Mouse (Mus musculus) mouse trophoblast stem cell (cell line): Measurements from ENCODE around the gene Nsfl1c.
"Not testable (repeated sequence)": the region's sequence is repeated elsewhere in the genome, so short reads cannot be mapped to it uniquely, and the experiment has no call there.

Experiments used
- in situ Hi-C, 2 experiments: fragments of 300-500 bp; cut with MseI, MboI; formaldehyde crosslinking; loops; 2 replicates in 1 of 2; 3 replicates in 1 of 2; pipeline ENCODE4 v1.15.1; 2025

The Nsfl1c gene

DNA sequence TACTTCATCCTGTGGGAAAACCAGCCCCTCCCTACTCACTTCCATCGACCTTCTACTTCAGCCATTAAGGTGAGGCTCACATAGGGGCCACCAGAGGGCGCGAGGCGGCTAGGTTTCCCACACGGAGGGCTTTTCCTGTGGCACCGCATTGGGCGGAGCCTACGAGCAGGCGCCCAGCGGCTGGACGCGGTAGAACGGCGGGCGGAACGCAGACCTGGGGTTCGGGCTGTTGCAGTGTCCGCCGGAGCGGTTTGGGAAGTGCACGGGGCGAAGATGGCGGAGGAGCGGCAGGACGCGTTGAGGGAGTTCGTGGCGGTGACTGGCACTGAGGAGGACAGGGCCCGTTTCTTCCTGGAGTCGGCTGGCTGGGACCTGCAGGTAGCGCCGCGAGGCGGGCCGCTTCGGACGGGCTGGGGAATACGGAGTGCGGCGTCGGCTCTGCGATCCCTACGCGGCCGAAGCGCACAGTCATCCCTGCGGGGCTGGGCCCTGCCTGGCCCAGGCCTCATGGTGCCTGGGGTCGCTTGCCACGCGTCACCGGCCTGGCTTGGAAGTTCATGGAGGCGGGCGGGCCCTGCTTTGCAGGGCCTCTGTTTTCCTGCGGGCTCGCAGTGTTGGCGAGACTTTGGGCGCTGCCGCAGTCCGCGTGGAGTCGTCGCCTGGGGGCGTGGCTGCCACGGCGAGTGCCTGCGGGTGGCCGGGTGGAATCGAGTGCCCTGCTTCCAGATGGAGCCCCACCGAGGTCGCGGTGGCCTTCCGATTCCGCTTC lies at the start of gene Nsfl1c:
Gene Nsfl1c (plus strand): TSS at position 148 of the 769 bp plus-strand sequence.
- in situ Hi-C loops = no loop called here

- in situ Hi-C loops = not testable (repeated sequence)
Observed at GRCm38 (mm10) chr2:151476053-151476452, 17.9 kb upstream of the Nsfl1c start, which contains the start of gene 4921509C19Rik. 4921509C19Rik (minus strand) TSS chr2:151476153.

- in situ Hi-C loops = no loop called here
Observed at GRCm38 (mm10) chr2:151486496-151486895, 7.5 kb upstream of the Nsfl1c start.

DNA sequence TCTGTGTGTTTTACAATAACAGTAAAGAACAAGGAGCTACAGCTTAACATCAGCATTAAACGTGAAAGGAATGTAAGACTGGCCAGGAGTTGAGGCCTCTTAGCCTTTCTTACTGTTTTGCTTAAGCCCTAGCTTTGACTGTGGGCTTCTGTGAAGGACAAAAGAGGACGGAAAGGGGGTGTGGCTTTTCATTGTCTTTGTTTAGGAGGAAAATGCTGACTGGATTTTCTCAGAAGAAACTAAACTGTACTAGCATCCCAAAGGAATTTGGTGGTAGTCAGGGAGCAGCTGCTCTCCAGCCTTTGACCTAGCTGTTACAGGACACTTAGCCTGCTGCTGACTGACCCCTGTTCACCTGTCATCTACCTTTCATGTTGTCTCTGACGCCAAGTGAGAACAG lies 4.4 kb downstream of the Nsfl1c start:
- in situ Hi-C loops = no loop called here

DNA sequence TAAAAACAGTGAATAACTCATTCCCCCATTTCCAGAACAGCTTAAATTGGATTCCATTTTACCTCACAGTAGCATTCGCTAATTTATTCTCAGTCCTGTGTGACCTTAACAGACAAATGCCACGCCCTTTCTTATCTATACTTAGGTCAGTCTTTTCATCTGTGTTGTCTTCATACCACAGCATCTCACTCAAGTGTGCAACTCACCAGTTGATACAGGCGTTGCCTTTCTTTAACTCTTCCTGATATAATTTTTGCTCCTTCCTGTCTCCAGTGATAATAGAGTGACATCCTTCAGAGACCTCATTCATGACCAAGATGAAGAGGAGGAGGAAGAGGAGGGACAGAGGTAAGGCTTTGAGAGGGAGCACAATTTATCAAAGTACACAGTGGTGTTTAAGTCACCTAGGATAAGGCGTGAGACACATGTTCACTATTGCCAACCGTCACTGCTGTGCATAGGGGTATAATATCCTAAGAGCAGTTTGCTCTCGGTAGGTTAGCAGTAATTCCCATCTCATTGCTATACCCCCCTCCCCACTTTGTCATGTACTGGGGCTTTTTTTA lies 6.5 kb downstream of the Nsfl1c start:
- in situ Hi-C loops = no loop called here

DNA sequence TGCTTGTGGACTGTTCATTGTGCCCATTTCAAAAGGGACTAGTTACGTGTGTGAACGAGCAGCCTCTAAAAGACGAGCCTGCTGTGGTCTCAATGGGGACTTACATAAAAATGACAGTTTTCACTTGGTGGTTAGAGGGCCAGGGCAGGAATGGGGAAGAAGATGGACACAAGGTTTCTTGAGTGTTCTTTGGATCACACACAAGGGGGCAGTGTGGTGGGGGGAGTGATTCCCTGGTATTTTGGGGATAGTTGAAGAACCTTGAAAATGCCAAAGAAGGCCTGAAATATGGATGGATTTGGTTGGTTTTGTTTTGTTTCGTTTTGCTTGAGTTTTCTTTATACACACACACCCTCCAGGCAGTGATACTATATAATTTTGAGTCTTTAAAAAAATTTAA lies 10.2 kb downstream of the Nsfl1c start:
- in situ Hi-C loops = no loop called here

GRCm38 (mm10) chr2:151512199-151512598 lies 18.2 kb downstream of the Nsfl1c start:
- in situ Hi-C loops = no loop called here

DNA sequence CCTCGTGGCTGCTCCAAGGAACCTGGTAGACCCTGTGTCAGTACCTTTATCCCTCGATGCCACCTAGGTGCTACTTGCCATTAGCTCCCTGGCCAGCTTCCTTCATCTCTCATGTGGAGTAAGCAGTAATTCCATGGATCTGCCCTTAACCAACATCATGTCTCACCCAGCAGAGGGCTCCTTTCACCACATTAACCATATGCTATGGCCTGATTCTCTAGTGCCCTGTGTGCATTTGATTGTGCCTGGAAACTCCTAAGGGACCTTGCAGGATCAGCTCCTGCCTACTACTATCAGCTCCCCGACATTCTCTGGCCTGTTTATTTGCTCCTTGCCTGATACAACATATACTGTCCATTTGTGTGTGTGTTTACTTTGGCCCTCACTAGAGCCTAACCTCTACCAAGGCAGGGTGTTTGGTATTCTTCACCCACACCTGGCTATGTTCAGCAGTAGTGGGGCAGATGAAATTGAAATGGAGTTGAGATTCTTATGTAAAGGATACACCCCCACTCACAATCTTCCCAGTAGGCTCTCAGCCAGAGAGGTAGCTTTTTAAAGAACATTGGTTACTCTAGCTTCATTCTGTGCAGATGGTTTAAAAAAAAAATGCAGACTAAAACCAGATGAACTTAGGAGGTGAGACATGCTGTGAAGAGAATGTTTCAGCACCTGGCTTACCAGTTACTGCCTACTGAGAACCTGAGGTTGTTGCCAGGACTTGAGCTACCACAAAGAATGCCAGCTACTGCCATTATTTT lies 19.7 kb downstream of the Nsfl1c start:
- in situ Hi-C loops = no loop called here

DNA sequence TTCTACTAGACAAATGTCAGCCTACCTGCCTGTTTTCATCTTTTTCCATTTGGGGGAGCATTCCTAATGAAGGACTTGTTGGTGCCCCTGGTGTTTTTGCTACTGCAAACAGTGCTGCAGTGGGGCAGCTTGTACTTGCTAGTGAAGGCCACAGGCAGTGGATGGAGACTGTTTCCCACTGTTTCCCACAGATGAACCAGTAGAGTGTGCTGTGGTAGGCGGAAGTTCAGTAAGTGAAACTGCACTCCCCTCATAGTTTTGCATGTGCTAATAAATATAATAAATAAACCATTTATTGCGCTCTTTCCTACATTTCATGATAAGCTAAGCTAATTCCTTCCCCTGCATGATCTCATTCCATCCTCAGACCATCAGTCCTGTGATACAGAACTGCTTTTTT lies 25.0 kb downstream of the Nsfl1c start:
- in situ Hi-C loops = no loop called here

DNA sequence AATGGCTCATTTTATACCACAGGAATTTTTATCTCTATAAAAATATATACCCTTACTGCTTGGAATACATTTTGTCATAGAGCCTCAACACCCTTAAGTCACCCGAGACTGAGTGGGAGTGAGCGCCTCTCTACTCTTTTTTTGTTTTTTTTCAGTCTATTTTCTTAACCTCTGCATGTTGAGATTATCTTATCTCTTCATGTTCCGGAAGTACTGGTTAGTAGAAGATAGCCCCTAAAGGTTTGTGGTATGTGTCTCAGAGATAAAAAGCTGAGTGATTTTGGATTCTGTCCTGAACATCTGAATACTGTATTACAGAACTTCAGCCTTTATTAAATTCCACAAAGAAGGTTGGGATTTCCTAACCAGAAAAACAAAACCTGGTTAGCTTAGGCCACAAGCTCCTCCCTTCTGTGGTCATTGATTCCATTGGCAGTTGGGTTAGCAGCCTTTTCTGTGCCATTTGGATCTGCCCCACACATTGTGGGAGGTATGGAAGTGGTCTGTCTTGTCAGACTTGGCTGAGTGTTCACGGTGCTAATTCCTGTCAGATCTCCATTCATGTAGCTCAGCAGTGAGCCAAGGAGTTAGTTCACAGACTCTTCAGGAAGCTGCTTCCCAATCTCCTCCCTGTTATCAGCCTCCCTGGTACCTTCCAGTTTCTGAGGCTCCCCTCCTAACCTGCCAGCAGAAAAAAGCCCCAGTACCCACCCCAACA lies 30.5 kb downstream of the Nsfl1c start:
- in situ Hi-C loops = no loop called here

DNA sequence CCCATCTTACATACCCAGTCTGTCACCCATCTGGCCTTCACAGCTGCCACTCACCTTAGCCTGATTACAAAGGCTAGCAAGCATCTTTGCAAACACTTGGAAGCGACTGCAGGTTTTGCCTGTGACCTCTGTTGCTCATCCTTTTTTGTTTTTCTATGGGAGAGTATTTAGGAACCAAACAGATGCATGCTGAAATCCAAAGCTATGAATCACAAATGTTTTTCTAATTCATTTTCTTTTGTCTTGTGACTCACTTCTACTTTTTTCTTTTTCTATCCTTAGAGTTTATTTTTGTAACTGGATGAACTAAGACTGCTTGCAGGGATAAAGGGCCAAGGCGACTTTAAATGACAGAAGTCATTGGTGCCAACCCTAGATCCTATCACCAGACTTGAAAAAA lies 31.5 kb downstream of the Nsfl1c start:
- in situ Hi-C loops = no loop called here

DNA sequence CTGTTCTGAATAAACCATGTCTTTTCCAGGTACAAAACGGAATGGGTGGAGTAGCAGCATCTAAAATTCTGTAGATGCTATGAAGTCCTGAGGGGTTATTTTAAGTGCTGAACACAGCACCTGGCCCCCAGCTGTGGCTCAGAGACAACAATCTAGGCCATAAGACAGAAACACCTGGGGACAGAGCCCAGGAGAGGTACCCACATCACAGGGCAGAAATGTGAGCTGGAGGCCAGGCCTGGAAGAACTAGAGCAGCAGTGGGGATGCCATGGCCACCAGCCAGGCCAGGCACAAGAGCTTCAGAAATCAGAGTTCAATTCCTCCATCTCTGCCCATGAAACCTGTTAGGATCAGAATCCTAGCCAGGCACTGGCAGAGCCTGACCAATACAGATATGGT lies 34.1 kb downstream of the Nsfl1c start:
- in situ Hi-C loops = no loop called here

- in situ Hi-C loops = no loop called here
Observed at GRCm38 (mm10) chr2:151529169-151529568, 35.2 kb downstream of the Nsfl1c start.

- in situ Hi-C loops = no loop called here
Observed at GRCm38 (mm10) chr2:151530378-151531230, 36.6 kb downstream of the Nsfl1c start.

DNA sequence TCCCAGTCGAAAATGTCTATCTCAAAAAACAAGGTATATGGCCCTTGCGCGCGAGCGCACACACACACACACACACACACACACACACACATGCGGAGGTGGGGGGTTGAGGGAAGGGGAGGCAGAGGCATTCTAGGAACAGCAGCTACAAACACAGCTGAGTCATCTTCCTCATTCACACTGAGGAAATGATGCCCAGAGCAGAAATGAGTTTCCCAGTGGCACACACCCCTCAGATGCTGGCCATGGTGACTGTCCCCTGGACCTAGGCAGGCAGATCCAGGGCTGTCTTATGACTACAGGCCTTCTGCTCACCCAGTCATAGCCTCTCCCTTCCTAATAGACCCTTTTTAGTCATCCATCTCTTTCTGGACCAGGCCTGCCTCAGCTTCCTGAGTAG lies 39.6 kb downstream of the Nsfl1c start:
- in situ Hi-C loops = no loop called here

DNA sequence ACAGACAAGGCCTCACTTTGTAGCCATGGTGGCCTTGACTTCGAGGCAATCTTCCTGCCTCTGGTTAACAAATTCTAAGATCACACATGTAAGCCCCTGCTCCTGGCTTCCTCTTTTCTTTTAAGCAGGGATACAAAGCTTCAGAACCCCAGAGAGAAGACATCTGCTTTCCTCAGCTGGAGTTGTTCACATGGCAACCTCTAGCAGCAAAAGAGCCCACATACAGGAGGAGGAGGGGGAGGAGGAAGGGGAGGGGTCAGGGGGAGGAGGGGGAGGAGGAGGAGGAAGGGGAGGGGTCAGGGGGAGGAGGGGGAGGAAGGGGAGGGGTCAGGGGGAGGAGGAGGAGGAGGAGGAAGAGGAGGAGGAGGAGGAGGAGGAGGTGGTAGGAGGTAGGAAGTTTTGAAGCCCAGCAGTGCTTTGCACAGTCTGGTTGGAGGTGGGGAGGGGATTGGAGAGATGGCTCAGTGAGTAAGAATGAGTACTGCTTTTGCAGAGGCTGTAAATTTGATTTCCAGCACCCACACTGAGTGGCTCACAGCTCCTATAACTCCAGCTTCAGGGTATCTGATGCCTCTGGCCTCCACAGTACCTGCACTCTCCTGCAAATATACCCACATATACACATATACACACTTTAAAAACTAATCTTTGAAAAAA lies 42.1 kb downstream of the Nsfl1c start:
- in situ Hi-C loops = no loop called here

- in situ Hi-C loops = no loop called here
Observed at GRCm38 (mm10) chr2:151536618-151536974, 42.6 kb downstream of the Nsfl1c start.

DNA sequence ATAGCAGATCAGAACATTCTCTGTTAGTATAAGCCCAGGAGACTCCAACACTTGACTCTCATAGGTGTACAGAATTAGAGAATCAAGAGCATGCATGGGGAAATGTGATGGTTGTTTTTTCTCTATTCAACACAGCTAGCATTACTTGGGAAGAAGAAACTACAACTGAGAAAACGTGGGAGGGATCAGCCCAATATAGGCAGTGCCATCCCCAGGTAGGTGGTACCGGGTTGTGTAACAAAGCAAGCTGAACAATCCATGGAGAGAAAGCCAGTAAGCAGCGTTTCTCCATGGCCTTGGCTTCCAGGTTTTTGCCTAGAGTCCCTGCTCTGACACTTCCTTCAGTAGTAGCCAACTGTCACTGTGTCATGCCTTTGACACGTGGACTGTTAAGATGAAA lies 44.7 kb downstream of the Nsfl1c start:
- in situ Hi-C loops = no loop called here

DNA sequence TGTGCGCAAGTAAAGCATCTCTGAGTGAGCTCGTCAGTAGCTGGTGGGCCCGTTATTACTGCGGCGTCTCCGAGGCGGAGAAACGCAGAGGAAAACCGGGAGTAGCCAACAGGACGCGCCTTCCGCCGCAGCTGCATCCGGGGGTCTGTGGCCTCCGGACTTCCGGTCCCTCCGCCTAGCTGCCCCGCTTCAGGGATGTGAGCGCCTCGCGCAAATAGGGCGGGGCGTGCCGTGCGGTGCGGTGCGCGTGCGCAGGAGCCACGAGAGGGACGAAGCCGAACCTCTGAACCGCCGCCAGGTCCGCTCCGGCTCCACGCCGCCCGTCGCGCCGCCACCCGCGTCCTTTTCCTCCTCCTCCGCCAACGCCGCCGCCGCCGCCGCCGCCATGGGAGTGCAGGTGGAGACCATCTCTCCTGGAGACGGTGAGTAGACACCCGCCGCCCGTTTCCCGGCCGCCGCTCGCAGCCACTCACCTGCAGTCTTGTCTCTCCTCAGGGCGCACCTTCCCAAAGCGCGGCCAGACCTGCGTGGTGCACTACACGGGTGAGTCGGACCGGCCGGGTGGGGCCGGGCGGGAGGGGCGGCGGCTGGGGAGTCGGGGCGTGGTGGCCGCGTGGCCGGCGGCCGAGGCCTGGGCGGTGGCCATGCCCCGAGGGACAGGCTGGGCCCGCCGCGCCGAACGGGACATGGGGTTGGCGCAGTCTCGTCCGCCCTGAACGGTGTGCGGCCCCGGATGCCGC lies 48.5 kb downstream of the Nsfl1c start, which contains the start of gene Fkbp1a:
Gene Fkbp1a (plus strand): TSS at position 161 of the 740 bp plus-strand sequence.
- in situ Hi-C loops = no loop called here
